Mouse (Mus musculus): ENCODE data around the gene Mfsd11.

DNA sequence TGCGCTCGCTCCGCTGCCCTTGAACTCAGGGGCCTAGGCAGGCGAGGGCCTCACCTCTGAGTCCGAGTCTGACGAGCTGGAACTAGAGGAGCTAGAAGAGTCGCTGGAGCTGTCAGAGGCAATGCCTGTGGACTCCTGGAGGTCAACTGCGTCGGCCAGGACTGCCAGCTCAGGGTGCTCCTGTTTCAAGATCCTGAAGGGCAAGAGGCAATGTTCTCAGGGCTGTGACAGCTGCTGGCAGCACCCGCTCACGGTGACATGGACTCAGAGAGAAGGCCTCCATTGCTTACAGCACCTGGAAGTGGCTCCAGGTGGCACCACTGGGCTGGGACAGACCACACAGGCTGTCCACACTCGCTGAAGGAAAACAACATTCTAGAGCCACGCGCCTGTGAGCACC, 13.3 kb upstream of the Mfsd11 start:
- no peak for TF ChIP-seq CTCF (IDR thresholded peaks at IDR 0.05; ENCODE audit: borderline replicate concordance, insufficient read depth, low read depth, low read length)
- TF ChIP-seq POLR2A (IDR thresholded peaks at IDR 0.05; ENCODE audit: borderline replicate concordance, insufficient read depth, low read length) = no peak
